Mouse (Mus musculus) heart, postnatal 0 days (tissue): Measurements from ENCODE around the gene Wdr44.

ENCODE experiments used
- CTCF ChIP-seq: IDR thresholded peaks from 2 replicates; pipeline ENCODE4 v1.5.1; 2016; ENCODE audit warnings: antibody characterized with exemption, control low read depth, low read depth
- EP300 ChIP-seq: IDR thresholded peaks from 2 replicates; pipeline ENCODE4 v1.6.1; 2016; ENCODE audit warnings: antibody characterized with exemption, low read depth

DNA sequence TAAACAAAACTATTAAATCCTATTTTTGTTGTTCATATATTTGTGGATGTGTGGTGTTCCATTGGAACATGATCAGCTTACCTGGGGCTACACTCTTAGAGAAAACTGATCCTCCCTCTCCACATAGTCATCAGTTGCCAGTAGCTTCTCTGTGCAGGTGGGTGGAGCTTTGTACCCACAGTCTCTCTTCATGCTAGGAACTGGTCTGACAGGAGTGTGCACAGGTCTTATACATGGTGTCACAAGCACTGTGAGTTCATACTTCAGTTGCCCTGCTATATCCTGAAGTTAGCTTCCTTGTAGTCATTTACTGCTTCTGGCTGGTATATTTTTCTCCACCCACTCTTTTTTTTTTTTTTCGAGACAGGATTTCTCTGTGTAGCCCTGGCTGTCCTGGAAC is 61.8 kb downstream of the Wdr44 start:
- TF ChIP-seq CTCF (no peak), EP300 (no peak)
